Mouse (Mus musculus) layer of hippocampus, adult 9-11 months (tissue): ENCODE data around the gene Lat2.
"Not testable (repeated sequence)": the region's sequence is repeated elsewhere in the genome, so short reads cannot be mapped to it uniquely, and the experiment has no call there.

Experiments used
- DNase-seq: peaks from one replicate; pipeline ENCODE4 v3.0.0; 2022

Lat2 gene

GRCm38 (mm10) chr5:134614802-134615201, at the start of gene Lat2:
Gene Lat2, minus strand, starts transcription at chr5:134615025.
- peak; percentile 65 for DNase-seq

GRCm38 (mm10) chr5:134656708-134657107, 41.9 kb upstream of the Lat2 start:
- no peak for DNase-seq

DNA sequence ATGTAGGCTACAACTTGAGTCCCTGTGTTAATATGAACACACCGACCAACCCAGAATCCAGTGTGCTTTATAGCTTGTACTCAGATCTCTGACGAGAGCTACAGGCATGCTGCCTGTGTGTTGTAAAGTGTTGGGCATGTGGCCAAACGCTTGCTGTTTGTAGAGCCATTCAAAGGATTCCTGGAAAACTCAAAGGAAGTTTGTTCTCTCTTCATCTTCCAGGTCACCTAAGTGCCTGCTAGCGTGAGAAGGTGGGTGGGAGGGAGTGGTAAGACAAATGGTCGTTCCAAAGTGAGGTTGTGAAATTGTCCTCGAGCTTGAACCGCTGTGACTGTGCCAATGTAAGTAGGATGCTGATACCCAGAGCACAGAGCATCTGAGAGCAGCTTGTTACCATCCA, 37.2 kb upstream of the Lat2 start:
- DNase-seq: no peak

DNA sequence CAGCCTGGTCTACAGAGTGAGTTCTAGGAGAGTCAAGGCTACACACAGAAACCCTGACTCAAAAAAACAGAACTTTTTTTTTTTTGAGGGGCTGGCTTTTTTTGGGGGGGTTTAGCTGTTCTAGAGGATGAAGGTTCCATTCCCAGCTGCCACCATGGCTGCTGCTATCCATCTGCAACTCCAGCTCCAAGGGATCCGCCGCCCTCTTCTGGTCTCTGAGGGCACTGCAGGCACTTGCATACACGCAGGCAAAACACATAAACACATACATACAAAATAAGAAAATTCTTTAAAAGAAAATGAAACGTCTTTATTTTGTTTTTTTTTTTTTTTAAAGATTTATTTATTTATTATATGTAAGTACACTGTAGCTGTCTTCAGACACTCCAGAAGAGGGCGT, 36.1 kb upstream of the Lat2 start:
- no peak for DNase-seq

- not testable (repeated sequence) for DNase-seq
Observed at GRCm38 (mm10) chr5:134648976-134649375, 34.2 kb upstream of the Lat2 start.

- no peak for DNase-seq
Observed at GRCm38 (mm10) chr5:134647394-134647793, 32.6 kb upstream of the Lat2 start.

DNA sequence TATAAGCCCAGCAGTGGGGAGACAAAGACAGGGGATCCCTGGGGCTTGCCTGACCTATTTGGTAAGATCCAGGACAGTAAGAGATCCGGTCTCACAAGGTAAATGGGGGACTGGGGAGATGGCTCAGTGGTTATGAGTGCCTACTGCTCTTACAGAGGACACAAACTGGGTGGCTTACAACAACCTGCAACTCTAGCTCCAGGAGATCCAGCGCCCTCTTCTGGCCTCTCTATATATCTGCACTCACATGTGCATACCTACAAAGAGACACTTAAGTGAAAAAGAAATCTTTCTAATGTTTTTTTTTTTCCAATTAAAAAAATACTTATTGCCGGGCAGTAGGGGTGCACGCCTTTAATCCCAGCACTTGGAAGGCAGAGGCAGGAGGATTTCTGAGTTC, 31.6 kb upstream of the Lat2 start:
- DNase-seq: no peak

DNA sequence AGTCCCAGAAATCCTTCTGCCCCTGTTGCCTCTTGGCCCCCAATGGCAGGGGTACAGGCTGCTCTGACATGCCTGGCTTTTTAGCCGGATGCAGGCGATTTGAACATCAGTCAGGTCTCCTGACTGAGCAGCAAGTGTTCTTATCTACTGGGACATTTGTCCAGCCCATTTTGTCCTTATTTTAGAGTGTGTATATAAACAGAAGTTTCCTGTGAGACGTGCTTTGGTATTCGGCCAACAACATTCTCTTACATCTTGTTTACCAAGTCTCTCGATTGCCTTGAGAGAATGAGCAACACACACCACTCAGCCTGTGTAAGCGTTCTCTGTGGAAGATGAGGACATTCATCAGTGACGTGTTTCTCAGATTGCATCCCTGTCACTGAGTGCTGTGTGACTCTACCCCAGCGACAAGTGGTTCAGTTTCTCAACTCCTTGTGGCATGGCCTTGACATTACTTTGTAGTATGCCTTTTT, 29.9 kb upstream of the Lat2 start:
- DNase-seq: no peak

DNA sequence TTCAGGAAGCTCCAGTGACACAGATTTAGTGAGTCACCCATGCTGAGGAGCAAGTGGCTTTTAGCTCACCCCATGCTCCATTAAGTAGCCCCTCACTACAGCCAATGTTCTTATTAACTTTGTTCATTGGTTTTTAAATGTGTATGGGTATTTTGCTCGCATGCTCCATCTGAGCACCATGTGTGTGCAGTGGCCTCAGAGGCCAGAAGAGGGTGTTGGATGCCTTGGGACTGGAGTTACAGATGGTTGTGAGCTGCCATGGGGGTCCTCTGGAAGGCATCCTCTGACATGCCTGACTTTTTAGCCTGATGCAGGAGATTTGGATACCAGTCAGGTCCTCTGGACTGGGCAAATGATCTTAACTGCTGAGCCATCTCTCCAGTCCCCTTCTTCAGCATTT, 29.3 kb upstream of the Lat2 start:
- no peak for DNase-seq

DNA sequence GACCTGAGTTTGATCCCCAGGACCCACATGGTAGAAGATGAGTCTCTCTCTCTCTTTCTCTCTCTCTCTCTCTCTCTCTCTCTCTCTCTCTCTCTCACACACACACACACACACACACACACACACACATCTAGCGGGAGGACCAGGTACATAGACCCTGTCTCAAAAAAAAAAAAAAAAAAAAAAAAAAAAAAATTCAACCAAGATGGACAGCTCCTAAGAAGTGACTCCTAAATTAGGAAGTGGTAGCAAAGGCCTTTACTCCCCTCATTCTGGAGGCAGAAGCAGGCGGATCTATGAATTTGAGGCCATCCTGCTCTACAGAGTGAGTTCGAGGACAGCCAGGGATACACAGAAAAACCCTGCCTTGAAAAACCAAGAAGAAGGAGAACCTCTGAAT, 25.5 kb upstream of the Lat2 start:
- no peak for DNase-seq

GRCm38 (mm10) chr5:134639269-134639682, 24.5 kb upstream of the Lat2 start, which contains the start of gene Eif4h:
Gene Eif4h, minus strand, starts transcription at chr5:134639490.
- DNase-seq: peak; percentile 97

- no peak for DNase-seq
Observed at GRCm38 (mm10) chr5:134638461-134639268, 23.8 kb upstream of the Lat2 start.

DNA sequence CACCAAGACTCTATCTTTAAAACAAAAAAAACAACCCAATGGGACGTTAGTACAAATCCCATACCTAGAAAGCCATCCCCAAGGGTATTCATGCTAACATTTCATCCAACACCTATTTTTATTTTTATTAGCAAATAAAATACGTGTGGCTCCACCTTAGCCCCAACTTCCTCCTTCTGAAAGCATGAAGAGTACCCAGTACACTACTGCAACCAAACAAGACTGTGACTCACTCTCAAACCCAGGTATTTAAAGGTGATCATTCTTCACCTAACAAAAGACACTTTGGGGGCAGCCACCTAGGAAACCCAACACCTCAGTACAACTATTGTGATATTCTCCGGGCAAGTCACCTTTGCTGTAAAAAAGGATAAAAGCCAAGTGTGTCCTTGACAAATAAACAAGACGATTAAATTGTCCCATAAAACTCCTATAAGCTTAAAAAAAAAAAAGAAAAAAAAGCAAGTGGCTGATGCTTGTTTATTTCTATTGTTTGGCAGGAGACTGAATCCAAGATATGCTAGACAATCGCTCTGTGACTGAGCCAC, 23.1 kb upstream of the Lat2 start:
- DNase-seq: no peak

DNA sequence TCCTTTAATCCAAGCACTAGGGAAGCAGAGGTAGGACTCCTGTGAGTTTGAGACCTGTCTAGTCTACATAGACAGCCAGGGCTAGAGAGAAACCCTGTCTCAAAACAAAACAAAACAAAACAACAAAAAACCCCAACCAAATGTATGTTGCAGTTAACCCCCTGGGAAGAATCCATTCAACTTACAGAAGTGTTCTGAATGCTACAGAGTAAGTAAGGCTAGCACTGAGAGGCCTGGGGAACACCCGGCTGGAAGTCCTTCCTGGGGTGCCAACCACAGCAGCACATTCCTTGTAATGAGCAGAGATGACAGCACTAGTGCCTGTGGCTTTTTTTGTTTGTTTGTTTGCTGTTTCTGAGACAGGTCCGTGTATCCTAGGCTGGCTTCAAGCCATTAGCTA, 18.0 kb upstream of the Lat2 start:
- no peak for DNase-seq

DNA sequence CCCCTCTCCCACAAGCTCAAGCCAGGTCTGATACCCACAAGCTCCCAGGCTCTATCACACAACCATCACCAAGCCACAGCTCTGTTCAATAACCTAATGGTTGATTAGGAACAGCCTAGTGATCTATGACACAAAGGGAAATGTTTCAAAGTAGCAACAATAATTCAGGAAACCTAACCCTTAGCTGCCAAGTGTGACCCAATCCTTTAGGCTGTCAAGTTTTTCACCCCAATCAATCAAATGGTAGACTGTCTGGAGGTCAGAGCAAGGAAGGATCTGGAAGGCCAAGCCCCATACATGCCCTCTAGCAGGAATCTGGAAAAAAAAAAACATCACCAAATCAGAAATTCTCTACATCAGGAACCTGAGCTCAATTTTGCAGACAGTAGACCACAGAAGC, 16.0 kb upstream of the Lat2 start:
- DNase-seq: no peak

DNA sequence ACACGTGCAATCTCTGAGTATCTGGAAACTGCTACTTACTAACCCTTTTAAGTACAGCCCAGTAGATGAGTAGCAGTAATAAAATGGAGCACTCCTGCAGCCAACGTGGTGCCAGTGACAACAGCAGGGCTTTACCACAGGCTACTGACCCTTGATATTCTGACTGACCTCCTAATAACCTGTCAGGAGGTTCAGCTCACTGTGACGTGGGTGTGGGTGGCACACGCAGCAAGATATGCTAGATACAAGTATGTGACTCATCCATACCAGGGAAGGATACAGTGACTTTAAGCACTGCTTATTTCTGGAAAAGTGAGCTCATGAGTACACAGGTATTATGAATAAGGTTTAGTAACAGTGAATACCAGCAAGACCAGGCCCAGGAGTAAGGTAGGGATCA, 14.7 kb upstream of the Lat2 start:
- DNase-seq: no peak

DNA sequence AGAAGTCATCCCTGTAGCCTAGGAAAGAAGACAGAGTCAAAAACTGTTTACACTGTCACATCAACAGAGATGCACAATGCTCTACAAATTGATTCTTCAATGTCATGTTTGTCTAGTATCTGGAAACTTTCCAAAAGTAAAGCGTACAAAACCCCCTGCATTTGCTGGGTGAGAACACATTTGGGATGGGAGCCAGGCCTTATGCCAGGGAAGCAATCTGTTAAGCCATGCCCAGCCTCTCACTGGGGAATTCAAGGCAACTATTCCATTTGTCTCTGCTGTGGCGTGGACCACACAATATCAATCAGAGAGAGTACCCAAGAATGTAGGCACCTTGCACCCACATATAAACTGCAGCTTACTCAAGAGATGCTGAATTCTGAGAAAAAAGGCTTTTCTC, 7.2 kb upstream of the Lat2 start:
- peak; percentile 88 for DNase-seq

DNA sequence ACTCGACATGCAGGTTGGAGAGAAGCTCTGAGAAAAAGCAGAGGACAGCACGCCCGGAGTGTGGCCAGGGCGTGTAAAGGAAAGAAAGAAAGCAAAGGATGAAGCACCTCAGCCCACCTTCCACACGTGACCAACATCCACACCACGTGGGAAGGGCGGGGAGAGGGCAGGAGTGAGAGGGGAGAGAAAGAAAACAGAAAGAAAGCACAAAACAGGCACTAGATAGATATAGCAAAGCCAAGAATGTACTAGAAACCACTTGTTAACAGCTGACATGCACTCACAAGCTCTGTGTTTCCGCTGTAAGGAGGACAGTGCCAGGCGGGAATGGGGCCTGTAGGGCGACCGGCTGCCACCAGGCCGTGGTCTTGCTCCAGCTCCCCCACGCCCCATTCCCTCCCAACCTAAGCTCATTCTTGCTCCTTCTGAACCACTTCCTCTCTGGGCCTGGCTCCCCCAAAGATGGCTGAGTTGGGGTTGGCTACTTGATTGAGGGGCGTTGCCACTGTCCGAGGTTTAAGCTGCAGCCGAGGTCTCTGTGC, 6.3 kb upstream of the Lat2 start:
- no peak for DNase-seq

GRCm38 (mm10) chr5:134620457-134620856, 5.6 kb upstream of the Lat2 start:
- DNase-seq: peak; percentile 45

DNA sequence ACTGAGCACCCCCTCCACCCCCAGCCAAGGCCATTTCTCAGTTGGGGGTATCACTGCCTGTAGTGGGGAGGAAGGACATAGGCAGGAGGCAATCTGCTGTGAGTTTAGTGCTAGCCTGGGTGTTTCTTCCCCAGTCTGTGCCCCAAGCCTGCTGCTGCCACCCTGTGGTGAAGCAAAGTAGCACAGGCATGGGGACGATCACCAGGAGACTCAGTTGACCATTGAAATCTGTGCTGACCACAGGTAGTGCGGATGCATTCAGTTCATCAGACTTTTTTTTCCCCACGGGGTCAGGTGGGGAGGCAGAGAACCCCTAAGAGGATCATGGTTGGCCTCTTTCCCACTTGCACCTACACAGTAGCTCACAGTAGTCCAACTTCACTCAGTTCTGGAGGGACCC, 2.2 kb upstream of the Lat2 start:
- DNase-seq: peak; percentile 75

DNA sequence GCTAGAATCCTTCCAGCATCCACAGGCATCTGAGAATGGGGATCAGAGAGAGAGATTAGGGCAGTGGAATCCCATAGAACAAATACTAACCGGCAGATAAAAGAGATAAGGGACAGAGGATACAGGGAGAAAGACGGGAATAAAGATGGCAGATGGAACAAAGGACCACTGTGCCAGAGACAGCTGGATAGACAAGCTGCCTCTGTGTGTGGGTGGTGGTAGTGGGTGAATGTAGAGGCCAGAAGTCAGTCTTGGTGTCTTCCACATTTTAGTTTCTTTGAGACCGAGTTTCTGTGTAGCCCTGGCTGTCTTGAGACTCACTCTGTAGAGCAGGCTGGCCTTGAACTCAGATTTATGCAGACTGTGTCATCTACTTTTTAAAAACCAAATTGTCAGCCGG, 955 bp upstream of the Lat2 start:
- peak; percentile 53 for DNase-seq

DNA sequence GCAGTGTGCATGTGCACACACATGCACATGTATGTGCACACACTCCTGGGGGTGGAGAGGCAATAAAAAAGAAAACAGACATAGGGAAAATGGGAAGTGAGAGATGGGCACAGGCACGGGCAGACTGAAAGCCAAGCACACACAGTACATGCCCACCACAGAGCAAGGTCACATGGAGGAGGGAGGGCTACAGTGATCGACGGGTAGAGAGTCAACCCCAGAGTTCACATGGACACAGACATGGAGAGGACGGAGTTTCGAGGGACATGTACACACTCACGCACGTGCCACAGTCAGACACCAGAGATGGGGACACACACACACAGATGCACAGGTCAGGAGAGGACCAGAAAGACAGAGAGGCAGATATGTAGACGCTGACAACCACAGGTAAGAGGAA, 555 bp upstream of the Lat2 start:
- peak; percentile 37 for DNase-seq

DNA sequence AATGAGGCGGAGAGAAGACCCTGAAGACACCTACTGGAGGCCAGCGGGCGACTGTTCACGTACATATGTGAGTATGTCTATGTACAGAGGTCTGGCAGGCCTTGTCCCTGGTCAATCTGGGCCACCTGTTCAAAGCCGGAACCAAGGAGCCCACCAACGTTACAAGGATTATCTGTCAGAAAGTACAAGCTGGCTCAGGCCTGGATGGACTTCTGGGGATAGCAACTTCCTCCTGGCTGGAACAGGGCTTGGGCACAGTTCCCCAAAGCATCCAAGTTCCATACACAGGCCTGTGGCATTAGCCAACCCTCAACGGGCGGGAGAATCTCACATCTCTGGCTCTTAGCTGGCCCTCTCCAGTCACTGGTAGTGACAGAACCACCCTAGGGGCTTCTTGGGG, 529 bp downstream of the Lat2 start:
- peak; percentile 51 for DNase-seq

- peak; percentile 69 for DNase-seq
Observed at GRCm38 (mm10) chr5:134613727-134614126, 1.1 kb downstream of the Lat2 start.
